Mouse (Mus musculus) layer of hippocampus, adult 2 months (tissue): ENCODE measurements around the gene Fcrlb. TPM values are rescaled to one million over a fixed set of nuclear protein-coding genes. Genes with fewer than 3 reads are reported as not detected.

ENCODE experiments used
- DNase-seq, 2 experiments: peaks; one replicate each; pipeline ENCODE4 v3.0.0; 2022; ENCODE audit warnings: low spot score in 2 of 2
- H3K27ac ChIP-seq: fragments of 200-600 bp; 2 replicates; pipeline ENCODE4 v1.8.1; 2022
- H3K4me3 ChIP-seq: fragments of 200-600 bp; 2 replicates; pipeline ENCODE4 v1.8.1; 2022; ENCODE audit warnings: mild to moderate bottlenecking
- CTCF ChIP-seq: fragments of 200-600 bp; conservative IDR thresholded peaks from 2 replicates; pipeline ENCODE4 v1.8.1; 2022; ENCODE audit warnings: antibody characterized with exemption, mild to moderate bottlenecking, moderate library complexity
- total RNA-seq, 2 experiments: library from RNA; stranded (reverse); gene quantifications; 2 replicates each; pipeline ENCODE4 v1.2.3; 2021

The Fcrlb gene
- total RNA-seq, 2 experiments from 2014 or later = 0.28 to 0.47 TPM

GRCm38 (mm10) chr1:170875676-170876075 lies 37.1 kb downstream of the Fcrlb start:
- no peak overlapping the region for H3K4me3 ChIP-seq
- TF ChIP-seq CTCF = no peak

GRCm38 (mm10) chr1:170871961-170872360 lies 40.8 kb downstream of the Fcrlb start:
- Histone ChIP-seq H3K27ac (no peak overlapping the region), H3K4me3 (no peak overlapping the region)
- no peak for DNase-seq
- peak; percentile 28 for TF ChIP-seq CTCF

More at GRCm38 (mm10) chr1:170875676-170876075, 37.1 kb downstream of the Fcrlb start:
- no peak for DNase-seq
- H3K27ac ChIP-seq = no peak overlapping the region

GRCm38 (mm10) chr1:170871402-170871801 lies 41.3 kb downstream of the Fcrlb start:
- no peak for DNase-seq
- no peak overlapping the region for H3K4me3 ChIP-seq
- H3K27ac ChIP-seq = no peak overlapping the region
- TF ChIP-seq CTCF = no peak

GRCm38 (mm10) chr1:170868905-170869283 lies 43.8 kb downstream of the Fcrlb start:
- peak overlapping the region; percentile 91 for H3K4me3 ChIP-seq
- no peak for TF ChIP-seq CTCF
- DNase-seq = no peak
- peak overlapping the region; percentile 81 for H3K27ac ChIP-seq

- no peak for TF ChIP-seq CTCF
- Histone ChIP-seq H3K27ac (peak overlapping the region; percentile 81), H3K4me3 (peak overlapping the region; percentile 91)
- DNase-seq = peak; percentile 73 to 84
These were observed 44.4 kb downstream of the Fcrlb start for GRCm38 (mm10) chr1:170868107-170868904.

- TF ChIP-seq CTCF = no peak
- Histone ChIP-seq H3K27ac (peak within 1 kb of the TSS; percentile 81), H3K4me3 (peak within 1 kb of the TSS; percentile 91)
- peak; percentile 94 to 97 for DNase-seq
These were observed 45.0 kb downstream of the Fcrlb start, which contains the start of gene Atf6 for GRCm38 (mm10) chr1:170867691-170868105. Gene Atf6 (minus strand): TSS chr1:170867771.

- TF ChIP-seq CTCF = no peak
- Histone ChIP-seq H3K27ac (peak overlapping the region; percentile 81), H3K4me3 (peak overlapping the region; percentile 91)
- DNase-seq = no peak
These were observed 45.6 kb downstream of the Fcrlb start for GRCm38 (mm10) chr1:170866992-170867690.

GRCm38 (mm10) chr1:170865406-170865805 lies 47.3 kb downstream of the Fcrlb start:
- H3K27ac ChIP-seq = no peak overlapping the region
- no peak for TF ChIP-seq CTCF
- DNase-seq = no peak
- no peak overlapping the region for H3K4me3 ChIP-seq

- DNase-seq = no peak
- Histone ChIP-seq H3K4me3 (no peak overlapping the region), H3K27ac (no peak overlapping the region)
- no peak for TF ChIP-seq CTCF
These were observed 48.0 kb downstream of the Fcrlb start for GRCm38 (mm10) chr1:170864754-170865153.

GRCm38 (mm10) chr1:170864234-170864633 lies 48.5 kb downstream of the Fcrlb start:
- no peak overlapping the region for H3K4me3 ChIP-seq
- no peak overlapping the region for H3K27ac ChIP-seq
- DNase-seq = no peak

GRCm38 (mm10) chr1:170863033-170863432 lies 49.7 kb downstream of the Fcrlb start:
- H3K27ac ChIP-seq = no peak overlapping the region
- no peak for DNase-seq
- no peak overlapping the region for H3K4me3 ChIP-seq
- TF ChIP-seq CTCF = no peak

More at GRCm38 (mm10) chr1:170864234-170864633, 48.5 kb downstream of the Fcrlb start:
- TF ChIP-seq CTCF = no peak

- TF ChIP-seq CTCF = no peak
- H3K4me3 ChIP-seq = no peak overlapping the region
- no peak overlapping the region for H3K27ac ChIP-seq
- DNase-seq = no peak
These were observed 50.4 kb downstream of the Fcrlb start for GRCm38 (mm10) chr1:170862435-170862717.

- TF ChIP-seq CTCF = no peak
- H3K27ac ChIP-seq = no peak overlapping the region
- H3K4me3 ChIP-seq = no peak overlapping the region
- no peak for DNase-seq
These were observed 50.9 kb downstream of the Fcrlb start for GRCm38 (mm10) chr1:170861671-170862434.
